Mouse (Mus musculus) C2C12 (cell line): ENCODE results near the gene Il6ra. TPM values are rescaled to one million over a fixed set of nuclear protein-coding genes. Genes with fewer than 3 reads are reported as not detected.

Experiments
- H3K27me3 ChIP-seq: one replicate; pipeline ENCODE4 v1.6.1; 2011; ENCODE audit not compliant: control insufficient read depth, insufficient read depth, insufficient read length
- H3K36me3 ChIP-seq: one replicate; pipeline ENCODE4 v1.6.1; 2011; ENCODE audit not compliant: control insufficient read depth, insufficient read depth
- H3K4me3 ChIP-seq: one replicate; pipeline ENCODE4 v1.5.1; 2011; ENCODE audit warnings: mild to moderate bottlenecking, control low read depth; ENCODE audit not compliant: poor library complexity, insufficient read depth, severe bottlenecking
- H3K79me2 ChIP-seq: one replicate; pipeline ENCODE4 v1.6.1; 2011; ENCODE audit not compliant: control insufficient read depth, insufficient read depth
- H3K79me3 ChIP-seq: one replicate; pipeline ENCODE4 v1.6.1; 2011; ENCODE audit warnings: low read depth, control low read depth
- H3ac ChIP-seq: one replicate; pipeline ENCODE3; 2011; ENCODE audit warnings: low read depth; ENCODE audit not compliant: control insufficient read depth, insufficient read length
- CEBPB ChIP-seq: IDR thresholded peaks from one replicate; pipeline ENCODE4 v1.6.1; 2011; ENCODE audit warnings: low read depth, mild to moderate bottlenecking, control low read depth, moderate library complexity
- CTCF ChIP-seq: IDR thresholded peaks from one replicate; pipeline ENCODE4 v1.5.1; 2011; ENCODE audit not compliant: control insufficient read depth, insufficient read depth, insufficient read length
- FOSL1 ChIP-seq: IDR thresholded peaks from one replicate; pipeline ENCODE4 v1.8.0; 2011; ENCODE audit warnings: mild to moderate bottlenecking, low read length; ENCODE audit not compliant: poor library complexity, insufficient read depth, severe bottlenecking
- MAX ChIP-seq: IDR thresholded peaks from one replicate; pipeline ENCODE4 v1.6.1; 2011; ENCODE audit warnings: mild to moderate bottlenecking, control low read depth
- MYOD1 ChIP-seq: IDR thresholded peaks from one replicate; pipeline ENCODE4 v1.6.1; 2011; ENCODE audit warnings: low read depth; ENCODE audit not compliant: control insufficient read depth, insufficient read length
- MYOG ChIP-seq: IDR thresholded peaks from one replicate; pipeline ENCODE4 v1.6.1; 2011; ENCODE audit not compliant: control insufficient read depth, insufficient read length; ENCODE audit errors: extremely low read depth
- USF1 ChIP-seq: IDR thresholded peaks from one replicate; pipeline ENCODE4 v1.6.1; 2011; ENCODE audit warnings: low read depth, mild to moderate bottlenecking, control low read depth, moderate library complexity
- polyA plus RNA-seq: library from polyadenylated mRNA; unstranded; fragments of >200 nt; fragmentation: generic; extraction: Trizol; gene quantifications from one replicate; pipeline ENCODE4 v1.2.1, GENCODE M21; 2012; ENCODE audit warnings: missing spikeins

Il6ra gene
- polyA plus RNA-seq, 1 experiment = 1.2 TPM

DNA sequence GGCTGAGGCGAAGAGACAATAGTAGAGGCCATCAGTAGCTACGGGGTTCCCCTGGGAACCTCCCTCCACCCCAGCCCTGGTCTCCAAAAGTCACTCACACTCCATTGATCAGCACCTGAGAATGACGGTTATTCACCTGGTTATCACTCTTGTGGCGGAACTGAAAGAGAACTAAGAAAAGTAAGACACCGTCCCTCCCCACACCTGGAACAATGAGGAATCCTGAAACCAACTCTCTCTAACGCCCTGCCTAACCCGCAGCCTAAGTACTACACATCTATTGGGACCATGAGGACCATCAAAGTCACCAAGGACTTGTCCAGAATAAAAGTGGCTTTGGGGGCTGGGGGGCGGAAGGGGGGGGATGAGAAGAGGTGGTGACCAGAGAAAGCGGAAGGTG, 44.9 kb upstream of the Il6ra start:
- H3ac ChIP-seq = no peak overlapping the region
- no peak for TF ChIP-seq MYOD1
- TF ChIP-seq CTCF = no peak
- TF ChIP-seq USF1 = no peak
- no peak for TF ChIP-seq CEBPB
- TF ChIP-seq FOSL1 = no peak
- TF ChIP-seq MAX = no peak
- no peak for TF ChIP-seq MYOG
- H3K79me3 ChIP-seq = peaks cover 18% of the 10 kb centered on the region
- H3K79me2 ChIP-seq = peaks cover 42% of the 10 kb centered on the region
- peaks cover 56% of the 10 kb centered on the region for H3K36me3 ChIP-seq
- no peak overlapping the region for H3K4me3 ChIP-seq
- no peaks in the 10 kb centered on the region for H3K27me3 ChIP-seq

DNA sequence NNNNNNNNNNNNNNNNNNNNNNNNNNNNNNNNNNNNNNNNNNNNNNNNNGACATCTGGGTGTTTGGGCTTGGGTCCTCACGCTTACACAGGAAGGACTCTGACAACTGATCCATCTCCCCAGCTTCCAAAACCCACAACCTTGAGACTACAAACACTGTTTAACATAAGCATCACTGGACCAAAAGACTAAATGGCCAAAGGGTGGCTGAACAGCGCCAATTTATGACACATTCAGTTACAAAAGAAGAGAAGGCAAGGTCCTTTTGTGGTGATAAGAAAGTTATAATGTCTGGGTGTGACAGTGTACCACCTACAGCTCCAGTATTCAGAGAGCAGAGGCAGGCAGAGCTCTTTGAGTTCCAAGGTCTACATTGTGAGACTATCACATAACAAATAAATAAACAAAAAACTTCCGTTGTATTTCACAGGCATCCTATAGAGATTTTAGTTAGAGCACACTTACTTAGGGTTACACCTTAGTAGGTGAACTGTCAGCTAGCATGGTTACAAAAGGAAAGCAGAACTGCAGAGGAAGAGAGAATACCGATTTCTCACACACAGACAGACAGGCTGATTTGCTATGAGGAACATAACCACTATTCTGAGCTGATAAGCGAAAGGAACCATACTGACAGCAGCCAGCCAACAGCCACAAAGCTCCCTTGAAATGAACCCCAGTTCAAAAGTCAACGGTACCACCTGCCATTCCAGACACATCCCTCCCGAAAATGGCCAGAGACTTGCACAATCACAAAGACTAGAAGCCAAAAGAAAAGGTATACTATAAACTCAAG, 43.4 kb upstream of the Il6ra start:
- Histone ChIP-seq H3K4me3 (no peak overlapping the region), H3K27me3 (no peaks in the 10 kb centered on the region), H3ac (no peak overlapping the region), H3K79me2 (peaks cover 27% of the 10 kb centered on the region), H3K36me3 (peaks cover 71% of the 10 kb centered on the region), H3K79me3 (peaks cover 10% of the 10 kb centered on the region)
- TF ChIP-seq MYOD1 = no peak

DNA sequence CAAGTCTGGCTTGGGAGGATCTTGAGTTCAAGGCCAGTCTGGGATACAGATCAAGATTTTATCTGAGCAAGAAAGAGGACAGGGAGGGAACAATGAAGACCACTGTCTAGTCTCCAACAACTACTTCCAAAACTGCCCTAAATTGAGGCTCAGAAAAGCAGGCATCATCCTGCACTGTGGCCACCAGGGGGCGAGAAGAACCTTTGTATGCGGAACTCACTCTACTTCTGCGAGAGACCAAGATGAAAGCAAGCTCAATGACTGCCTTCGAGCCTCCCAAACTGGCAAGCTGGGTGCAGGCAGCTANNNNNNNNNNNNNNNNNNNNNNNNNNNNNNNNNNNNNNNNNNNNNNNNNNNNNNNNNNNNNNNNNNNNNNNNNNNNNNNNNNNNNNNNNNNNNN, 40.4 kb upstream of the Il6ra start:
- no peaks in the 10 kb centered on the region for H3K79me2 ChIP-seq
- no peak overlapping the region for H3ac ChIP-seq
- no peaks in the 10 kb centered on the region for H3K27me3 ChIP-seq
- H3K36me3 ChIP-seq = peaks cover 88% of the 10 kb centered on the region
- no peaks in the 10 kb centered on the region for H3K79me3 ChIP-seq
- no peak overlapping the region for H3K4me3 ChIP-seq
- TF ChIP-seq CTCF = peak; percentile 58
- TF ChIP-seq FOSL1 = no peak
- no peak for TF ChIP-seq USF1
- no peak for TF ChIP-seq MYOD1

DNA sequence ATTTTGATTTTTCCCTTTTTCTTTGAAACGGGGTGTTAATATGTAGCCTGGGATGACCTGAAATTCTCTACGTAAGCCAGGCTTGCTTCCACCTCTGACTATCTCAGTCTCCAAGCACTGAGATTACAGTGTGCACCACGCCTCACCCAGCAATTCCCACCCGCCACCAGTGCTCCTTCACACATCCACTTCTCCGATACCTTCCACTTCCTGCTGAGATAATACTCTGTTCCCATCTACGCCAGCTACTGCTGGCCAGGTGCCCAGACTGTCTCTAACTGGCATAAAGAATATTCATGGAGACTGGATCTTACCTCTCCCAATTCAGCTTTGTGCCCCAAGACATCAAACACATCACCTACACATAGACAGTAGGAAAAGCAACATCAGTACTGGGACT, 35.7 kb upstream of the Il6ra start:
- Histone ChIP-seq H3K27me3 (no peaks in the 10 kb centered on the region), H3K79me2 (no peaks in the 10 kb centered on the region), H3K36me3 (peaks cover 96% of the 10 kb centered on the region), H3K4me3 (no peak overlapping the region), H3K79me3 (no peaks in the 10 kb centered on the region), H3ac (no peak overlapping the region)
- no peak for TF ChIP-seq MYOG
- TF ChIP-seq MAX = no peak
- no peak for TF ChIP-seq CEBPB

DNA sequence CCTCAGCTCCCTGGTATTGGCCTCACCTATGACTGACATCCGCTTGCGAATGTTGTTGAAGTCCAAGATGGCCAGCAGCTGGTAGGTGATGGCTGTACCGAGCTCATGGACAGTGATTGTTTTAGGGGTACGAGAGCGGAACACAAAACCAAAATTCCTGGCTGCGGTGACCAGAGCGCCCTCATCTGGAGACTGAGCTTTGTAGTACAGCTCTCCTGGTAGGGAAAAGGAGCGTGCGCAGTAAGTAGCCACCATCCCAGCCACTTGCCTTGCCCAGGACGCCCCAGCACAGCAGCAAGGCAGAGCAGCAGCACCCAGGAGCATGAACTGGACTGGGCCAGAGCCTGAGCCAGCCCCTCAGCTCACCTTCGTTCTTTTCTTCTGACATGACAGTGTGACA, 35.0 kb upstream of the Il6ra start:
- TF ChIP-seq MYOG (no peak), FOSL1 (no peak), USF1 (no peak), MAX (no peak)
- H3K36me3 ChIP-seq = peaks cover 96% of the 10 kb centered on the region
- no peaks in the 10 kb centered on the region for H3K79me3 ChIP-seq
- no peaks in the 10 kb centered on the region for H3K79me2 ChIP-seq
- no peak overlapping the region for H3ac ChIP-seq
- H3K27me3 ChIP-seq = no peaks in the 10 kb centered on the region
- no peak overlapping the region for H3K4me3 ChIP-seq

DNA sequence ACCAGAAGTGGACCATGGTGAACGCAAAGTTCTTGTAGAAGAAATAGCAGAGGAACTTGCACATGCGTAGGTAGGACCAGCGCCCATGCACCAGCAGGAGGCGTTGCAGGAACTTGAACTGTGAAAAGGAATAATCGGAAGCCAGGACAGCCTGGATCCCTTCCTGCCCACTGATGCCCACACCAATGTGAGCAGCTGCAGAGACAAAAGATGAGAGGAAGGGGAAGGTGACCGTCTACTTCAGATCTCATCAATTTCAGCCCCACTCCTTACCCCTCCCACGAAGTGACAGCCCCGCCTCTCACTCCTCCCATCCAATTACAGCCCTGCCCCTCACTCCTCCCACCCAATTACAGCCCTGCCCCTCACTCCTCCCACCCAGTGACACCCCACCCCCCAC, 32.0 kb upstream of the Il6ra start:
- Histone ChIP-seq H3ac (no peak overlapping the region), H3K79me2 (no peaks in the 10 kb centered on the region), H3K36me3 (peaks cover 96% of the 10 kb centered on the region), H3K27me3 (no peaks in the 10 kb centered on the region), H3K4me3 (no peak overlapping the region), H3K79me3 (no peaks in the 10 kb centered on the region)
- TF ChIP-seq MYOD1 = no peak
- TF ChIP-seq CEBPB = no peak
- TF ChIP-seq MYOG = no peak
- TF ChIP-seq MAX = no peak
- TF ChIP-seq CTCF = no peak
- TF ChIP-seq FOSL1 = no peak
- TF ChIP-seq USF1 = no peak
